Mouse (Mus musculus) left cerebral cortex, postnatal 14 days (tissue): ENCODE measurements at regions not wholly inside any gene's neighbourhood (a gene's known extent, or its start where the extent isn't known, plus 50 kb on each side); places are given as distances from the start of the nearest gene placed in this dataset.
A peak's percentile ranks its signal among the peaks of the same experiment; 100 is the strongest.

Experiments
- DNase-seq, 2 experiments: peaks; one replicate each; pipeline ENCODE4 v3.0.0; 2021 to 2022; ENCODE audit warnings: low spot score in 2 of 2, mixed read lengths in 1 of 2
- intact Hi-C: fragments of 180-260 bp; cut with DNase I; formaldehyde crosslinking; loops from one replicate; pipeline ENCODE4 v1.15.1; 2025

GRCm38 (mm10) chr5:64666256-64666655 lies 136.9 kb upstream of the Klf3 start:
- intact Hi-C loops, result no loop called here
- no peak for DNase-seq

- DNase-seq, result no peak
- intact Hi-C loops, result no loop called here
Observed at GRCm38 (mm10) chr5:64667053-64667452, 136.1 kb upstream of the Klf3 start.

GRCm38 (mm10) chr5:64673861-64674260 lies 129.3 kb upstream of the Klf3 start:
- intact Hi-C loops, result no loop called here
- no peak for DNase-seq

- DNase-seq, result peak in 1 of 2 experiments; percentile 12
- intact Hi-C loops, result no loop called here
Observed at GRCm38 (mm10) chr5:64676214-64676945, 126.8 kb upstream of the Klf3 start.

GRCm38 (mm10) chr5:64676946-64677588 lies 126.1 kb upstream of the Klf3 start:
- DNase-seq, result no peak
- intact Hi-C loops, result no loop called here

- DNase-seq, result no peak
Observed at GRCm38 (mm10) chr5:64678706-64679105, 124.5 kb upstream of the Klf3 start.

GRCm38 (mm10) chr5:64679996-64680625 lies 123.1 kb upstream of the Klf3 start:
- DNase-seq, result peak in 1 of 2 experiments; percentile 17
- intact Hi-C loops, result no loop called here

More at GRCm38 (mm10) chr5:64678706-64679105, 124.5 kb upstream of the Klf3 start:
- intact Hi-C loops, result no loop called here

- DNase-seq, result no peak
- intact Hi-C loops, result no loop called here
Observed at GRCm38 (mm10) chr5:64681161-64681560, 122.0 kb upstream of the Klf3 start.

- DNase-seq, result no peak
- intact Hi-C loops, result no loop called here
Observed at GRCm38 (mm10) chr5:64682326-64682845, 120.8 kb upstream of the Klf3 start.

GRCm38 (mm10) chr5:64683419-64683818 lies 119.8 kb upstream of the Klf3 start:
- no peak for DNase-seq
- intact Hi-C loops, result no loop called here

- intact Hi-C loops, result no loop called here
- DNase-seq, result no peak
Observed at GRCm38 (mm10) chr5:64684275-64684674, 118.9 kb upstream of the Klf3 start.

GRCm38 (mm10) chr5:64690148-64690547 lies 113.0 kb upstream of the Klf3 start:
- DNase-seq, result no peak
- intact Hi-C loops, result no loop called here

GRCm38 (mm10) chr5:64691406-64692100 lies 111.6 kb upstream of the Klf3 start:
- intact Hi-C loops, result no loop called here
- no peak for DNase-seq

GRCm38 (mm10) chr5:64692335-64692734 lies 110.9 kb upstream of the Klf3 start:
- no peak for DNase-seq
- intact Hi-C loops, result no loop called here

GRCm38 (mm10) chr5:64693616-64694015 lies 109.6 kb upstream of the Klf3 start:
- intact Hi-C loops, result no loop called here
- no peak for DNase-seq

- no peak for DNase-seq
- intact Hi-C loops, result no loop called here
Observed at GRCm38 (mm10) chr5:64694606-64695005, 108.6 kb upstream of the Klf3 start.

GRCm38 (mm10) chr5:64696099-64696498 lies 107.1 kb upstream of the Klf3 start:
- DNase-seq, result no peak
- intact Hi-C loops, result no loop called here

GRCm38 (mm10) chr5:64697466-64697865 lies 105.7 kb upstream of the Klf3 start:
- intact Hi-C loops, result no loop called here
- no peak for DNase-seq

- DNase-seq, result no peak
- intact Hi-C loops, result no loop called here
Observed at GRCm38 (mm10) chr5:64698458-64699116, 104.6 kb upstream of the Klf3 start.
